Mouse (Mus musculus): ENCODE data around the gene Spink4. TPM values are rescaled to one million over a fixed set of nuclear protein-coding genes. Genes with fewer than 3 reads are reported as not detected.

The Spink4 gene
- polyA plus RNA-seq (2014; fragmentation: Illumina TruSeq; extraction: RNeasy Lipid Tissue Mini Kit (QIAGEN cat#74804)), result 2.6 TPM

DNA sequence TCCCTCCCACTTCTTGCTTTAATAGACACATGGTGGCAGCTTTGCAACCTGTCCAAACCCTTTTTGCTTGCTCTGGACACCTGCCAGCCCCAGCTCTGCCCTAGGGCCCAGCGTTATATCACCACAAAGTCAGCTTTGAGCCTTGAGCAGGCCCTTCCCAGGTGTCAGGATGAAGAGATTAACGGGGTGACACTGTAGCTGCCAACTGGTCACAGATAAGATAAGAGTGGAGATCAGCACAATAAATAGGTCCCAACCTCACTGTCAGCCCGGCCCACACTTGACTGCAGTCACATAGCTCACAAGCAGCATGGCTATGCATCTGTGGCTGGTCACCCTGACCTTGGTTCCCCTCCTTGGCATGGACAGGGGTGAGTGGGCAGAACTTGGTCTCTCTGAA, at the start of gene Spink4:
Gene Spink4, plus strand, starts transcription at position 268 of the 400 bp plus-strand sequence.

DNA sequence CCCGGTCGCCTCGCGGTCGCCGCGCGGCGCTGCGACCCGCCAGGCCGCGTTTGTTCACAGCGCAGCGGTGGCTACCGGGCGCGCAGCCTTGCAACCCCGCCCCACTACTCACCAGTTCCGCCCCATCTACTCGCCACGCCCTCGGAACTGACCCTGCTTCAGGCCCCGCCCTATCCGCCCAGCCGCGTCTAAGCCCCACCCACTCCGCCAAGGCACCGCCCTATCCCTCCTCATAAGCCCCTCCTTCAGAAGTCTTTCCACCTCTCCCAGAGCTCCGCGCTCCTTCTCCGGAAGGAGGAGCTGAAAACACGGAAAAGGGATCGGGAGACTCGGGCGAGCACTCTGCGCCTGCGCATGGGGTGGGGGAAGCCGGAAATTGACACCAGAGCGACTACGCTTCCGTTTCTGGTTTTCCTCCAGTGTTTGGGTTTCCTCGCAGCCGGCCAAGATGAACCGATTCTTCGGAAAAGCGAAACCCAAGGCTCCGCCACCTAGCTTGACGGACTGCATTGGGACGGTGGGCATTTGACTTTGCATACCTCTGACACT, 28.4 kb downstream of the Spink4 start, which contains the start of the genes Bag1 and Chmp5:
Gene Bag1, minus strand, starts transcription at position 135 of the 549 bp plus-strand sequence.
Gene Chmp5, plus strand, starts transcription at position 248 of the 549 bp plus-strand sequence.

DNA sequence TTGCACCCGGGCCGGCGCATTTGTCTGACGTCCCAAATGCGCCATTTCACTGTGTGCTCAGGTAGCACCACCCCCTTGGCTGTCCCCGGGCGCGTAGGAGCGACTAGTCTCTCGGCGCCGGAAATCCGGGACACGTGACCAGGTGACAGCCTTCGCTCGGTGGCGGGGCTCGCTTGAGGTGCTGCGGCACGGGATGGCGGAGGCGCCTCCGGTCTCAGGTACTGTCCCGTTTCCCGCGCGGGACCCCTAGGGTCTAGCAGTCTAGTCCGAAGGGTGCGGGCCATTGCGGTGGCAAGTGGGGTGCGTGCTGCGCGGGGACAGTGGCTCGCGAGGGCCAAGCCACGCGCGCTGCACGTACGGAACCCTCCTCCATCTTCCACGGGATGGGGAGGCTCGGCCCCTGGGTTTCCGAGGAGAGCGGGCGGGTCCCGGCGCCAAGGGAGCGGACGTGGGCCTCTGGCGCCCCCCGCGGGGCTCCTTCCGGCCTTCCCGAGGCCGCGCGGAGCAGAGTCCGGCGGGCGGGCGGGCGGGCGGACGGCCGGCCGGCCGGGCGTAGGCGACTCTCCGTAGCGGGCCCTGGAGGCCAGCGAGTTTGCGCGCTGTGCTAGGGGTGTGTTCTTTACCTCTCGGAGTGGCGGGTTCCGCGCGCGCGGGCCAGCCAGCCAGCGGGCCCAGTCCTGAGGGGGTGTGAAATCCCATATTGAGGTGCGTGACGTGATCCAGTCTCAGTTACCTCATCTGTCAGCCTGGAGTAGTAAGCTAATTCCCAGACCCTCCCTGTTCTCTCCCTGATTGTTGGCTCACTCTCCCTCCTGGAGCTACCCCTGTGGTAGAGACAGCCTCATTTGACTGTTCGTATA, 51.2 kb downstream of the Spink4 start, which contains the start of gene Nfx1:
Gene Nfx1, plus strand, starts transcription at position 65 of the 860 bp plus-strand sequence.

Other genes with a start within 250 kb of the Spink4 start
- gene Aptx, start 216.9 kb upstream of the Spink4 start, polyA plus RNA-seq (2014; fragmentation: Illumina TruSeq; extraction: RNeasy Lipid Tissue Mini Kit (QIAGEN cat#74804)), result 6.9 TPM
- gene Dnaja1, start 197.9 kb upstream of the Spink4 start, polyA plus RNA-seq (2014; fragmentation: Illumina TruSeq; extraction: RNeasy Lipid Tissue Mini Kit (QIAGEN cat#74804)), result 1,196 TPM
- 234 TPM for gene Smu1, start 162.1 kb upstream of the Spink4 start, polyA plus RNA-seq (2014; fragmentation: Illumina TruSeq; extraction: RNeasy Lipid Tissue Mini Kit (QIAGEN cat#74804))
- gene B4galt1, start 66.0 kb upstream of the Spink4 start, polyA plus RNA-seq (2014; fragmentation: Illumina TruSeq; extraction: RNeasy Lipid Tissue Mini Kit (QIAGEN cat#74804)), result 115 TPM
- gene Bag1, start 28.2 kb downstream of the Spink4 start, polyA plus RNA-seq (2014; fragmentation: Illumina TruSeq; extraction: RNeasy Lipid Tissue Mini Kit (QIAGEN cat#74804)), result 565 TPM
- 171 TPM for gene Chmp5, start 28.4 kb downstream of the Spink4 start, polyA plus RNA-seq (2014; fragmentation: Illumina TruSeq; extraction: RNeasy Lipid Tissue Mini Kit (QIAGEN cat#74804))
- 75.5 TPM for gene Nfx1, start 50.9 kb downstream of the Spink4 start, polyA plus RNA-seq (2014; fragmentation: Illumina TruSeq; extraction: RNeasy Lipid Tissue Mini Kit (QIAGEN cat#74804))
- gene Aqp7, start 128.1 kb downstream of the Spink4 start, polyA plus RNA-seq (2014; fragmentation: Illumina TruSeq; extraction: RNeasy Lipid Tissue Mini Kit (QIAGEN cat#74804)), result 0.48 TPM
- 0.26 TPM for gene Aqp3, start 178.1 kb downstream of the Spink4 start, polyA plus RNA-seq (2014; fragmentation: Illumina TruSeq; extraction: RNeasy Lipid Tissue Mini Kit (QIAGEN cat#74804))
- gene Nol6, start 204.4 kb downstream of the Spink4 start, polyA plus RNA-seq (2014; fragmentation: Illumina TruSeq; extraction: RNeasy Lipid Tissue Mini Kit (QIAGEN cat#74804)), result 3.9 TPM
- gene Ube2r2, start 215.7 kb downstream of the Spink4 start, polyA plus RNA-seq (2014; fragmentation: Illumina TruSeq; extraction: RNeasy Lipid Tissue Mini Kit (QIAGEN cat#74804)), result 270 TPM

Measured in ovary, adult 10 weeks (tissue).